Mouse (Mus musculus) intestine, embryonic 16.5 days (tissue): ENCODE data around the gene Myod1. TPM values are rescaled to one million over a fixed set of nuclear protein-coding genes. Genes with fewer than 3 reads are reported as not detected.

ENCODE experiments used
- ATAC-seq: fragments of 200-750 bp; cut with Nextera tagmentation; 2 replicates; pipeline ENCODE4 v1.8.0; 2017; ENCODE audit warnings: moderate TSS enrichment, moderate library complexity
- H3K27ac ChIP-seq: fragments of 300-500 bp; sonication (generic); 2 replicates; pipeline ENCODE4 v1.5.1; 2014; ENCODE audit warnings: mild to moderate bottlenecking, low read length
- H3K27me3 ChIP-seq: fragments of 300-500 bp; sonication (generic); replicated peaks from 2 replicates; pipeline ENCODE4 v1.6.1; 2014; ENCODE audit warnings: low read length, control low read depth, mixed read lengths; ENCODE audit not compliant: control insufficient read depth, insufficient read depth
- H3K36me3 ChIP-seq: fragments of 300-500 bp; sonication (generic); 2 replicates; pipeline ENCODE4 v1.6.1; 2014; ENCODE audit warnings: low read length, control low read depth; ENCODE audit not compliant: control insufficient read depth, insufficient read depth
- H3K4me1 ChIP-seq: fragments of 300-500 bp; sonication (generic); 2 replicates; pipeline ENCODE4 v1.6.1; 2014; ENCODE audit warnings: low read length, control low read depth, mixed read lengths; ENCODE audit not compliant: control insufficient read depth, insufficient read depth
- H3K4me2 ChIP-seq: fragments of 300-500 bp; sonication (generic); 2 replicates; pipeline ENCODE4 v1.6.1; 2014; ENCODE audit warnings: low read depth, low read length, control low read depth
- H3K4me3 ChIP-seq: fragments of 300-500 bp; sonication (generic); 2 replicates; pipeline ENCODE4 v1.5.1; 2014; ENCODE audit warnings: mild to moderate bottlenecking, low read length
- H3K9ac ChIP-seq: fragments of 300-500 bp; sonication (generic); 2 replicates; pipeline ENCODE4 v1.6.1; 2014; ENCODE audit warnings: low read depth, low read length
- H3K9me3 ChIP-seq: fragments of 300-500 bp; sonication (generic); 2 replicates; pipeline ENCODE4 v1.6.1; 2016; ENCODE audit warnings: low read length, control low read depth; ENCODE audit not compliant: control insufficient read depth
- WGBS: fragments of 180-500 bp; shearing (Covaris S2); extraction: QIAGEN DNeasy Blood & Tissue Kit; methylation state at CpG from one replicate; pipeline ENCODE4 v1.1.7; 2014; 5-methylcytosine and 5-hydroxymethylcytosine counted together
- polyA plus RNA-seq: library from polyadenylated mRNA; unstranded; fragments of >200 nt; fragmentation: Nextera tagmentation; extraction: Ambion mirVana; gene quantifications from 2 replicates; pipeline ENCODE4 v1.2.1, GENCODE M21; 2015

The Myod1 gene
- polyA plus RNA-seq, 1 experiment from 2014 or later = 0.07 TPM

- Histone ChIP-seq H3K4me2 (no peak overlapping the region), H3K36me3 (no peaks in the 10 kb centered on the region), H3K9ac (no peak overlapping the region), H3K27me3 (peaks cover 6% of the 10 kb centered on the region), H3K4me3 (no peak overlapping the region), H3K4me1 (no peaks in the 10 kb centered on the region), H3K9me3 (no peaks in the 10 kb centered on the region), H3K27ac (no peak overlapping the region)
- no peak for ATAC-seq
- WGBS = 78% methylated on average over 7 of the region's 7 CpGs
Measured at GRCm38 (mm10) chr7:46404756-46405155, 28.5 kb downstream of the Myod1 start.

- Histone ChIP-seq H3K27ac (no peak overlapping the region), H3K4me2 (no peak overlapping the region), H3K36me3 (no peaks in the 10 kb centered on the region), H3K9ac (no peak overlapping the region), H3K4me1 (no peaks in the 10 kb centered on the region), H3K4me3 (no peak overlapping the region), H3K9me3 (no peaks in the 10 kb centered on the region), H3K27me3 (no peaks in the 10 kb centered on the region)
- WGBS = 82% methylated on average over 9 of the region's 9 CpGs
- no peak for ATAC-seq
Measured at GRCm38 (mm10) chr7:46408606-46409005, 32.3 kb downstream of the Myod1 start.

DNA sequence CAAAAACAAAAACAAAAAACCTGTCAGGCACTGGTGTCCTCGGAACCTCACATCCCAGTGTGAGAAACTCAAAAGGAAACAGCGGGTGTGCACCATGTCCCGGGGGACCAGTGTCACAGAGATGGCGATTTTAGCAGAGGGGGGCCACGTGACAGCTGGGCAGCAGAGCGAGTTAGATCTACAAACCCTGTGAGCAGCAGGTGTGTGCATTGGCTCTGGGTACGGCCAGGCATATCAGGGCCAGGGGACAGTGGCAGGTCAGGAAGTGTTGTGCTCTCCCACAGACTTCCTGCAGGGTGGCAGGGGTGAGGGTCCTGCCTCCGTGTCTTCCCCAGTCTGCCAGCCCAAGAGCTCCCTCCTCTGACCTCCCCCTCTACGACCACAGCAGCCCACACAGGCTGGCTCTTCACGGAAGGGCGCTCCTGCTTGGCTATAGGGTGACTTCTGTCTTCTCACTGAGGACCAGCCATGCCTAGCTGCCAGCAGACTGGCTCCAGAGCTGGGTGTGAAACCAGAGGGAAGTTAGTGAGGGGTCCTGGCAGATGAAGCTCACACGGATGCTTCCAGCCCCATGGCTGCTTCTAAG is 33.0 kb downstream of the Myod1 start:
- 50% methylated on average over 12 of the region's 12 CpGs for WGBS
- Histone ChIP-seq H3K4me2 (no peak overlapping the region), H3K36me3 (no peaks in the 10 kb centered on the region), H3K27me3 (no peaks in the 10 kb centered on the region), H3K4me3 (no peak overlapping the region), H3K9ac (no peak overlapping the region), H3K9me3 (no peaks in the 10 kb centered on the region), H3K27ac (no peak overlapping the region), H3K4me1 (no peaks in the 10 kb centered on the region)
- ATAC-seq = no peak

DNA sequence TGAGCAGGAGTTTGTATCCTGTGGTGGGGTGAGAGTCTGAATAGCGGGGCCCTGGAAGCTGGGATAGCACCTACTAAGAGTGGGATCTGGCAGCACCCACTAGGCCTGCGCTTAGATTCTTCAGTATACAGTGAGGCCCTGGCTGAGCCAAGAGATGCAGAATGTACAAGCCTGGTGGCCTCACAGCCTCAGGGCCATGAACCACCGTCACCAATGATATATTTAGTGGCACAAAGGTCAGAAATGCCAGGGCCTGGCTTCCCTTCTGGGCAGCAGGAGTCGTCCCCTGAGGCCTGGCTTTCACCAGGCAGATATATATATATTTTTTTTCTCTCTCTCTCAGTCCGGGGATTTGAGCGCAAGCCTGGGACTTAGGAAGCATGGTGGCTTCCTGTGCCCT is 34.5 kb downstream of the Myod1 start:
- Histone ChIP-seq H3K27ac (no peak overlapping the region), H3K4me2 (no peak overlapping the region), H3K4me3 (no peak overlapping the region), H3K9me3 (no peaks in the 10 kb centered on the region), H3K36me3 (no peaks in the 10 kb centered on the region), H3K27me3 (no peaks in the 10 kb centered on the region), H3K4me1 (no peaks in the 10 kb centered on the region), H3K9ac (no peak overlapping the region)
- no peak for ATAC-seq
- WGBS = 82% methylated on average over 6 of the region's 6 CpGs

GRCm38 (mm10) chr7:46412823-46413222 is 36.5 kb downstream of the Myod1 start:
- no peak for ATAC-seq

DNA sequence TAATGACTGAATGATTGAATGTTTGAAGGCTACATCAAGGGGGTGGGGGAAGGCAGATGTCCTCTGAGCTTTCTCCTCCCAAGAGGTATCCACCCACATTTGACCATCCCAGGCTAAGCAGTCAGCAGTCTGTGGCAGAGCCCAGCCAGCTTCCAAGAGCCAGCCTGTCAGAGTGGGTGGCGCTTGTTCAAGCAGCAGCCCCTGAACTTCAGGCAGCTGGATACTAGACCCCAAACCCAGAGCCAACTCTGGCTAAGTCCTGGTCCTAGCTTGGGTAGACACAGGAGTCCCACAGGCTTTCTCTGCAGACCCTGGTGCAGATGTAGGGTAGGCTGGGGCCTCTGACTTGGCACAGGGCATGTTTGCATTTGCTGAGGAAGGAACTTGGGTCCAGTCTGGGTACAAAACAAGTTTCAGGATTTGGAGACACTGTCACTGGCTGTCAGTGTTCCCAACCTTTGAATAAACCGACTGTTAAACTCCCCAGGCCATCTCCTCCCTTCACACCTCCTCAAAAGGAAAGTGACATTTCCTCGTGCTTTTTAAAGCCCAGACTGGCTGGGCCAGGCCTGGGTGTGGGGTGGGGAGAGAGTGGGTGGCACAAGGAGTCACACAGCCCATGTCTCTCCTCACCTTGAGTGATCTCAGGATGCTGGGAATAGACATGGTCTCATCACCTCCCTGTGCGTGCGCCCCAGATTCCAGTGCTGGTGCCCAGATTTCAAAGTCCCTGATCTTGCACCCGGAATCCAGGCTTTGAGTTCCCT is 37.9 kb downstream of the Myod1 start:
- no peak overlapping the region for H3K4me2 ChIP-seq
- no peak for ATAC-seq
- H3K9ac ChIP-seq = no peak overlapping the region
- H3K27me3 ChIP-seq = no peaks in the 10 kb centered on the region
- no peaks in the 10 kb centered on the region for H3K9me3 ChIP-seq
- WGBS = 53% methylated on average over 6 of the region's 6 CpGs
- no peak overlapping the region for H3K4me3 ChIP-seq
- H3K4me1 ChIP-seq = no peaks in the 10 kb centered on the region
- no peak overlapping the region for H3K27ac ChIP-seq
- H3K36me3 ChIP-seq = no peaks in the 10 kb centered on the region

More at GRCm38 (mm10) chr7:46412823-46413222, 36.5 kb downstream of the Myod1 start:
- Histone ChIP-seq H3K4me3 (no peak overlapping the region), H3K4me2 (no peak overlapping the region), H3K36me3 (no peaks in the 10 kb centered on the region), H3K4me1 (no peaks in the 10 kb centered on the region), H3K9me3 (no peaks in the 10 kb centered on the region), H3K27ac (no peak overlapping the region), H3K9ac (no peak overlapping the region), H3K27me3 (no peaks in the 10 kb centered on the region)
- 66% methylated on average over 5 of the region's 5 CpGs for WGBS

DNA sequence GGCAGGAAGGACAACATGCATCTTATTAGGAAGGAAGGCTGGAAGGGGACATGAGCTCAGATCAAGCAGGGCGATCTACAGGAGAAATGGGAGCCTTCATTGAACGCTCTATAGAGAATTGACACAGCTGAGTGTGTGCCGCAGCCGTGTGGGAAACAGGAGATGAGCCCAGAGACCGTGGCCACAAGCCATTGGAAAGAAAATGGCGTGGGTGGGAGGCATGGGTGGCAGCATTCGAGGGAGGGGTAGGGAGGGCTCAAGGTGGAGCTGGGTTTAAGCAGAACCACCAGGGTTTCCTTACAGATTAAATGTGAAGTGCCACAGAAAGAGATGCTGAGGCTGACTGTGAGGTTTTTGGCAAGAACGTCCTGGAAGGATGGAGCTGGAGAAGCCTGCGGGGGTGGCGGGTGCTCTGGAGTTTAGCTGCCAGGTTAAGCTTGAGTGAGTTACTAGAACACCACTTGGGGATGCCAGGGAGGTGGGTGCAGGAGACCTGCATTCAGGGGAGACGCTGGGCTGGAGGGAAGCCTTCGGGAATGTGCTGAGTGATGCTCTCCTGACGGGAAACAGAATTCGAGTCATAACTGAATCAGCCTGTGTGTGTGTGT is 39.6 kb downstream of the Myod1 start:
- H3K9ac ChIP-seq = no peak overlapping the region
- H3K27ac ChIP-seq = no peak overlapping the region
- 72% methylated on average over 14 of the region's 14 CpGs for WGBS
- H3K4me1 ChIP-seq = no peaks in the 10 kb centered on the region
- no peak for ATAC-seq
- no peak overlapping the region for H3K4me2 ChIP-seq
- H3K9me3 ChIP-seq = no peaks in the 10 kb centered on the region
- H3K27me3 ChIP-seq = no peaks in the 10 kb centered on the region
- H3K4me3 ChIP-seq = no peak overlapping the region
- no peaks in the 10 kb centered on the region for H3K36me3 ChIP-seq

DNA sequence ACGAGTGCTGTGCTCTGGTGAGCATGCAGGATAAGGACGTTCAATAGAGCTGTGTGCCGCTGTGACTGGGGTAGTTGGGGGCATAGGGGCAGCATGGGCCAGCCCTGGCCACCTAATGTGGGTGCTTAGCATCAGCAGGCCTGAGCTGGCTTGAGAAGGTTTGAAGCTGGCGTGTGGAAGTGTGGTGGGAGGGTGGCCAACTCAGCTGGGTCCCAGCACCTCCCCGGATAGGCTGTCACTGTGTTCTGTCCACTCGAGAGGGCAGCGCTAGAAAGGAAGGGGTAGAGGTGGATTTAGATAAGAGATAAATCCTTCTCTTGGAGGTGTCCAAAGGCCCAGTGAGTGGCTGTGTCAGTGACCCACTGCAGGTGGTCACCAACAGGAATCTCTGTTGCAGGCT is 41.2 kb downstream of the Myod1 start:
- Histone ChIP-seq H3K27ac (no peak overlapping the region), H3K27me3 (no peaks in the 10 kb centered on the region), H3K36me3 (no peaks in the 10 kb centered on the region), H3K4me1 (no peaks in the 10 kb centered on the region), H3K9me3 (no peaks in the 10 kb centered on the region), H3K9ac (no peak overlapping the region), H3K4me2 (no peak overlapping the region), H3K4me3 (no peak overlapping the region)
- no peak for ATAC-seq
- 72% methylated on average over 7 of the region's 7 CpGs for WGBS

- no peak for ATAC-seq
- H3K4me1 ChIP-seq = no peaks in the 10 kb centered on the region
- H3K9ac ChIP-seq = no peak overlapping the region
- H3K4me3 ChIP-seq = no peak overlapping the region
- no peaks in the 10 kb centered on the region for H3K36me3 ChIP-seq
- H3K27ac ChIP-seq = no peak overlapping the region
- no peak overlapping the region for H3K4me2 ChIP-seq
- no peaks in the 10 kb centered on the region for H3K27me3 ChIP-seq
- H3K9me3 ChIP-seq = no peaks in the 10 kb centered on the region
- WGBS = 77% methylated on average over 16 of the region's 16 CpGs
Measured at GRCm38 (mm10) chr7:46418102-46418622, 41.9 kb downstream of the Myod1 start.
